8 mouse cellular contexts compared by ENCODE assay signal in the genomic region with DNA sequence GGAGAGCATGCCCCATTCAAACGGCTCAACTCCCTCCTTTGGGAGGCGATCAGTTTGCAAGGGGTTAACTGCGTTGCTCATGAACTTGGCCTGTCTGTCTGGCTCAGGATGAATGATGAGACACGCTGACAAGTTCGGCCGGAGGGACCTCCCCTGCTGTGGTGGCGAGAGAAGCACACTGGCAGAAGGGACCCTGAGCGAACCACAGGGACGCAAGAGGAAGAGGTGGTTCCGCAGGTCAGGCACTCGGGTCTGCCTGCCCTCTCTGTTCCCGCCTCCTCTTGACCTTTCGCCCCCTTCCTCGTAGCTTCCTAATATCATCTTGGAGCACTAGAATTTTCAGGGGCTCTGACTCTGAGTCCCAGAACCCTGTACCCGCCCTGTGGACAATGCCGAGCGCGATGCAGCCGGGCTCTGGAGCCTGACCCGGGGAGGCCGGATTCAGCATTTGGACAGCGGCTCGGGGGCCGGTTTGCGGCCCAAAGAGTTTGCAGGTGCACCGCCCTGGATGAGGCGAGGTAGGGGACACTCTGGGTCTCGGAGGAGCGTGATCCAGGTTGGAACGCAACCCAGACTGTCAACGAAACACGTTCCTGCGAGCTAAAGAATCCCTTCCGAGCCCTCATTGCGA. TPM values are rescaled to one million over a fixed set of nuclear protein-coding genes. Genes with fewer than 3 reads are reported as not detected.
A peak's percentile ranks its signal among the peaks of the same experiment; 100 is the strongest.
DNase-seq lines count a peak whose midpoint lies in the region; ATAC-seq lines count a peak whose summit lies in the region.

No protein-coding gene starts in this region.

- peaks cover 3% of the 10 kb centered on the region; the same call in 1 of the 2 replicates for H3K27me3 ChIP-seq in hindbrain, embryonic 15.5 days

- H3K9me3 ChIP-seq in hindbrain, embryonic 15.5 days = no peaks in the 10 kb centered on the region

- peak overlapping the region; percentile 87 for H3K4me2 ChIP-seq in hindbrain, embryonic 15.5 days

- H3K27ac ChIP-seq in hindbrain, embryonic 15.5 days (replicated peaks) = peak overlapping the region; percentile 97

- DNase-seq in left cerebral cortex, postnatal 10 days (ENCODE audit: extremely low spot score in 1 of 2, low spot score in 2 of 2) = peak; percentile 57 to 66
- DNase-seq in left cerebral cortex, adult 9 months (ENCODE audit: low spot score in 2 of 2) = no peak
- DNase-seq in adrenal gland, adult 2 months = peak; percentile 65
- peak; percentile 68 to 71 for DNase-seq in cerebellum, postnatal 25 days
- DNase-seq in lung, postnatal 36 days = peak; percentile 32
- peak; percentile 72 to 83 for DNase-seq in right cerebral cortex, postnatal 10 days (ENCODE audit: low spot score in 2 of 2)
- DNase-seq in layer of hippocampus, adult 9-11 months = no peak

- no peak for ATAC-seq in hindbrain, embryonic 15.5 days (ENCODE audit: low FRiP score, low read depth)

- peak overlapping the region; percentile 99 for H3K9ac ChIP-seq in hindbrain, embryonic 15.5 days

- peaks cover 54% of the 10 kb centered on the region for H3K4me1 ChIP-seq in hindbrain, embryonic 15.5 days (replicated peaks)

- H3K36me3 ChIP-seq in hindbrain, embryonic 15.5 days = no peaks in the 10 kb centered on the region

- H3K4me3 ChIP-seq in hindbrain, embryonic 15.5 days = peak overlapping the region; percentile 90

- under 1% methylated on average over 35 of the region's 35 CpGs for WGBS in hindbrain, embryonic 15.5 days

- intact Hi-C loops in left cerebral cortex, postnatal 10 days (cut with DNase I) = loop anchor here (10.0 kb wide), 1 partner anchor 286 kb away; no protein-coding TSS in a partner anchor

RNA-seq across cellular contexts. Expression of gene Polg, which starts 32.9 kb away (rescaled TPM):
- total RNA-seq in left cerebral cortex, postnatal 10 days (2021) = 10 to 100 TPM; 85.9 to 88.7 TPM
- total RNA-seq in adrenal gland, adult 2 months (2021) = 10 to 100 TPM; 65.7 to 69.3 TPM
- polyA plus RNA-seq in adrenal gland, adult 2 months (2012; rRNA removed) = 49.3 and 50.1 TPM in 2 replicates
- polyA plus RNA-seq in hindbrain, embryonic 15.5 days (2015; fragmentation: Nextera tagmentation; extraction: Ambion mirVana) = 26.5 and 27.0 TPM in 2 replicates

Comparison
In these comparisons a context has a peak if more than half of its experiments do, and no peak if none do; other contexts are left out.
1. DNase-seq: peak in left cerebral cortex, postnatal 10 days (2 of 2), adrenal gland, adult 2 months (single experiment), cerebellum, postnatal 25 days (2 of 2), lung, postnatal 36 days (single experiment) and right cerebral cortex, postnatal 10 days (2 of 2); none in left cerebral cortex, adult 9 months (0 of 2) and layer of hippocampus, adult 9-11 months (single experiment).